Mouse (Mus musculus): ENCODE measurements around the gene Ddx46.

DNA sequence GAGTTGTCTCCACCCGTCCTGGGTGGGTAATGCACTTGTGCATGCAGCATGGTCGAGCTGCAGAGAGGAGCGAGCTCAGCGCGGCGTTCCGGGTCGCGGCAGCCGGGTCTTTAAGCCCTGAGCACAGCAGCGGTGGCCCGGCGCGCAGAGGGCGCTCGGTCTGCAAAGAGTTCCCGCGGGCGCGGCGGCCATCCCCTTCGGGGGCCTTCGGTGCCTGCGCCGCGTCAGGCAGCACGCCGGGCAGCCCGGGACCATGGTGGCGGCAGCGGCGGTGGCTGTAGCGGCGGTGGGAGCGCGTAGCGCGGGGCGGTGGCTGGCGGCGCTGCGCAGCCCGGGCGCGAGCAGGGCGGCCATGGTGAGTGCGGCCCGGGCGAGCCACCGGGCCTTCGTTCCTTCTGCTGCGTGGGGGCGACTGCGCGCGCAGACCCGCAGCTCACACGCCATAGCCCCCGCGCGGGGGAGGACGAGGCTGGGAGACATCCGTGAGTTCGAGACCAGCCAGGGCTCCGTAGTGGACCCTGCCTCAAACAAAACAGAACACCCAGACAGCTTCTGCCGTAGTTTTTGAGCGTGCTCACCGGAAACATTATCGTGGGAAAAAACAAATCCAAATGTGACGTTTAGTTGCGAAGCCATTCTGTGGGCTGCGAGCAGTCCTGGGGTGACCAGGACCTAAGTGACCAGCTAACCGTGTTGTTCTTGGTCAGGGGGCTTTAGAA is 92.5 kb downstream of the Ddx46 start, which contains the start of gene Pcbd2:
- peak; percentile 68; the same call in 1 of the 2 replicates for TF ChIP-seq POLR2A (IDR thresholded peaks at IDR 0.05; ENCODE audit: borderline replicate concordance, extremely low read depth, insufficient read depth, insufficient read length, poor library complexity, severe bottlenecking)
- TF ChIP-seq CTCF (IDR thresholded peaks at IDR 0.05; ENCODE audit: borderline replicate concordance, extremely low read depth, insufficient read depth, insufficient read length) = no peak
